Mouse (Mus musculus): Measurements from ENCODE around the gene Mroh7. TPM values are rescaled to one million over a fixed set of nuclear protein-coding genes. Genes with fewer than 3 reads are reported as not detected.

Mroh7 gene
- 0.23 and 0.28 TPM in 2 replicates for polyA plus RNA-seq (2012; ENCODE audit: low replicate concordance)

GRCm38 (mm10) chr4:106730814-106731213, at the start of gene Mroh7:
Mroh7 (minus strand) TSS chr4:106730925.

GRCm38 (mm10) chr4:106733636-106734035, 2.9 kb upstream of the Mroh7 start, which contains the start of gene Fam151a:
Fam151a (plus strand) TSS chr4:106733889.

GRCm38 (mm10) chr4:106678442-106679118, 52.1 kb downstream of the Mroh7 start, which contains the start of gene Ttc4:
Ttc4 (minus strand) TSS chr4:106678944.

GRCm38 (mm10) chr4:106650833-106651527, 79.7 kb downstream of the Mroh7 start, which contains the start of gene Pars2:
Pars2 (plus strand) TSS chr4:106651069.

Other genes starting within 250 kb of the Mroh7 start
- not detected in 2 replicates for gene Bsnd, start 238.6 kb downstream of the Mroh7 start, polyA plus RNA-seq (2012; ENCODE audit: low replicate concordance)
- 13.8 and 14.6 TPM in 2 replicates for gene Dhcr24, start 169.9 kb downstream of the Mroh7 start, polyA plus RNA-seq (2012; ENCODE audit: low replicate concordance)
- not detected in 2 replicates for gene Lexm, start 113.7 kb downstream of the Mroh7 start, polyA plus RNA-seq (2012; ENCODE audit: low replicate concordance)
- not detected in 2 replicates for gene Ttc22, start 108.5 kb downstream of the Mroh7 start, polyA plus RNA-seq (2012; ENCODE audit: low replicate concordance)
- gene Pars2, start 79.9 kb downstream of the Mroh7 start, polyA plus RNA-seq (2012; ENCODE audit: low replicate concordance) = 2.2 and 4.6 TPM in 2 replicates
- gene Ttc4, start 52.0 kb downstream of the Mroh7 start, polyA plus RNA-seq (2012; ENCODE audit: low replicate concordance) = 2.8 and 19.9 TPM in 2 replicates
- not detected in 2 replicates for gene Fam151a, start 3.0 kb upstream of the Mroh7 start, polyA plus RNA-seq (2012; ENCODE audit: low replicate concordance)
- gene Acot11, start 74.1 kb upstream of the Mroh7 start, polyA plus RNA-seq (2012; ENCODE audit: low replicate concordance) = 2.4 and 5.9 TPM in 2 replicates
- 138 and 160 TPM in 2 replicates for gene Ssbp3, start 179.8 kb upstream of the Mroh7 start, polyA plus RNA-seq (2012; ENCODE audit: low replicate concordance)